Mouse (Mus musculus): Measurements from ENCODE around the gene Prrg2. TPM values are rescaled to one million over a fixed set of nuclear protein-coding genes. Genes with fewer than 3 reads are reported as not detected.

Gene Prrg2
- polyA plus RNA-seq, 1 experiment from 2014 or later = 17.8 TPM

DNA sequence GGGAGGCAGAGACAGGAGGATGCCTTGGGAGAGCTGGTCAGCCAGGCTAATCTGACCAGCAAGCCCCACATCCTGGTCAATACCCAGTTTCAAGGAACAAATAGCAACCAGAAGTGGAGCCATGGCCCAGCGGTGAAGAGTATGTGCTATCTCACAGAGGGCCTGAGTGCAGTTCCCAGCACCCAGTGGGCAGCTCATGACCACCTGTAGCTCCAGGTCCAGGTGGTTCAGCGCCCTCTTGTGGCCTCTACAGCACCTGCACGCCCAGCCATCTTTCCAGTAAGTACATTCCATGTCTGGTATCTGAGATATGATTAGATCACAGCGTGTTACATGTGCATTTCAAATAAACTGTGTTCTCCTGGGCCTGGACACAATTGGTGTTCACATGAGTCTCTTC, 23.6 kb upstream of the Prrg2 start:
- H3K27me3 ChIP-seq = 0 out of 2 replicates have a peak, but pooled peaks cover 1% of the 10 kb centered on the region
- WGBS = 80% methylated on average over 4 of the region's 4 CpGs
- no peak overlapping the region for H3K27ac ChIP-seq (replicated peaks)
- H3K4me3 ChIP-seq = no peak overlapping the region
- H3K4me2 ChIP-seq (replicated peaks) = no peak overlapping the region
- peaks cover 35% of the 10 kb centered on the region for H3K36me3 ChIP-seq
- no peaks in the 10 kb centered on the region for H3K9me3 ChIP-seq
- ATAC-seq (ENCODE audit: low FRiP score, low read depth) = no peak
- no peak overlapping the region for H3K9ac ChIP-seq (replicated peaks)
- H3K4me1 ChIP-seq = peaks cover 2% of the 10 kb centered on the region

- Histone ChIP-seq H3K27me3 (no peaks in the 10 kb centered on the region), H3K9me3 (no peaks in the 10 kb centered on the region), H3K27ac (replicated peaks) (no peak overlapping the region; the same call in 1 of the 2 replicates), H3K4me2 (replicated peaks) (no peak overlapping the region), H3K36me3 (peaks cover 33% of the 10 kb centered on the region), H3K9ac (replicated peaks) (no peak overlapping the region), H3K4me3 (no peak overlapping the region), H3K4me1 (no peaks in the 10 kb centered on the region)
- no peak for ATAC-seq (ENCODE audit: low FRiP score, low read depth)
- 83% methylated on average over 22 of the region's 22 CpGs for WGBS
These were observed 20.9 kb upstream of the Prrg2 start for GRCm38 (mm10) chr7:45083300-45083890.

DNA sequence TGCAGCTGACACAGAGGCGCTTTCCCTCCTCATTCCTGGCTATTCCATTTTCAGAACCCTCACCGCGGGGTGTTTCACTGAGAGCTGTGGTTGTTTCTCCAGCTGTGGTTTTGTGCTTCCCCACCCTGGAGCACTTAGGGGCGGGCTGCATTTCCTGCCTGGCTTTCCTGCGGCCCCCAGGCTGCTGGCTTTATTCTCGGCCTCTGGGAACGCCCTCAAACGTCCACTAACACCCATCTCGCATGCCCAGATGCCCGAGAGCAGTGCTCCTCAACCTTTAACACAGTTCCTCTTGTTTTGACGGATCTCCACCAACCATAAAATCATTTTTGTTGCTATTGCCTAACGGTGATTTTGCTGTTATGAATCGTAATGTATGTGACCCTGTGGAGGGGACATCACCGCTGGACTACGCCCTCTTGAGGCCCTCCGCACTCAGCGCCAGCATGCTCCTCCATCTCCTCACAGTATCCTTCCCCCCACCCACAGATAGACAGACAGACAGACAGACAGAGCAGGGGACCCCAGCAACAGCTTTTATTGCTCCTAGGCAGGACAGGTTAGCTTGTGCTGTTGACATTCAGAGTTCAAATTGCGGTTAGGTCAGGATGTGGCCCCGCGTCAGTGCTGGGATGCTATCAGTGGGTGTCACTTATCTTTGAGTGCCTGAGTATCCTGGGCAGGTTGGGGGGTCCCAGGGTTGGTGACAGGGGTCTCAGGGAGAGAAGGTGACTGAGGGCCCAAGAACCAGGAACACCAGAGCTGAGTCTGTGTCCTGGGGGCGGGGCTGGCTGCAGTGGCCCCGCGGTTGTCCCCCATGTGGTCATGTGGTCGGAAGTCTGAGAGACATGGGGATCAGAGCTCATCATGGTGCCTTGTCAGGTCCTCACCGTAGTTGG, 20.2 kb upstream of the Prrg2 start:
- Histone ChIP-seq H3K36me3 (peaks cover 34% of the 10 kb centered on the region), H3K4me1 (no peaks in the 10 kb centered on the region), H3K4me2 (replicated peaks) (no peak overlapping the region), H3K27ac (replicated peaks) (no peak overlapping the region; the same call in 1 of the 2 replicates), H3K9ac (replicated peaks) (no peak overlapping the region), H3K9me3 (no peaks in the 10 kb centered on the region), H3K4me3 (no peak overlapping the region), H3K27me3 (no peaks in the 10 kb centered on the region)
- ATAC-seq (ENCODE audit: low FRiP score, low read depth) = no peak
- 76% methylated on average over 25 of the region's 25 CpGs for WGBS

DNA sequence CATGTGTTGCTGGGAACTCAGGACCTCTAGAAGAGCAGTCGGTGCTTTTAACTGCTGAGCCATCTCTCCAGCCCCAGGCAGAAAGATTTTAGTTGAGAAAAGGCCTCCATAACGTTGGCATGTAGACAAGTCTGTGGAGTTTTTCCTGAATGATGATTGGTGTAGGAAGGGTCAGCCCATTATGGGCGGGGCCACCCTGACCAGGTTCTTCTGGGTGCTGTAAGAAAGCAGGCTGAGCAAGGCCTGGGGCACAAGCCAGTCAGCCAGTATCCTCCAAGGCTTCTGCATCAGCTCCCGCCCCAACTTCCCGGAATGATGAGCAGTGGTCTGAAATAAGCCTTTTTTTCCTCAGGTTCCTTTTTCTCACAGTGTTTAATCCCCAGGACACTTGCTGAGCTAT, 18.5 kb upstream of the Prrg2 start:
- Histone ChIP-seq H3K9me3 (no peaks in the 10 kb centered on the region), H3K27ac (replicated peaks) (no peak overlapping the region), H3K9ac (replicated peaks) (no peak overlapping the region), H3K4me1 (no peaks in the 10 kb centered on the region), H3K4me3 (no peak overlapping the region), H3K36me3 (peaks cover 39% of the 10 kb centered on the region), H3K27me3 (no peaks in the 10 kb centered on the region), H3K4me2 (replicated peaks) (no peak overlapping the region)
- ATAC-seq (ENCODE audit: low FRiP score, low read depth) = no peak
- 44% methylated on average over 5 of the region's 5 CpGs for WGBS

GRCm38 (mm10) chr7:45079856-45080255, 17.4 kb upstream of the Prrg2 start:
- peaks cover 44% of the 10 kb centered on the region for H3K36me3 ChIP-seq
- no peak overlapping the region for H3K4me3 ChIP-seq

DNA sequence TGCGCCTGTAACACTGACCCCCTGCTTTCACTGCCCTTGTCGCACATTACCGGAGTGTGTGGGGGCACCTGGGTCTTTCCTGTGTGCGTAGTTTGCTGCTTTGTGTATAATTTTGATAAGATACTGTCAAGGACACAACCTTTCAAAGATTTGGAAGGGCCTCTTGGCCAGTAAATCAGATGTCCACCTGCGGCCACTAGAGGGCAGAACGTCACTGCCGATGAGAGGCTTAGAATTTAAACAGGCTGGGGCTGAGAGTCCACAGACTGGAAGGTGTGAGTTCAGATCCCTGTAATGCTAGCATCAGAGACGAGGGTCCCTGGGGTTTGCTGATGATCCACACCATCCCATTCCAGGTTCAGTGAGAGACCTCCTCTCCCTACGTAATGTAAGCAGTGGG, 16.0 kb upstream of the Prrg2 start:
- no peaks in the 10 kb centered on the region for H3K27me3 ChIP-seq
- H3K36me3 ChIP-seq = peaks cover 44% of the 10 kb centered on the region
- 40% methylated on average over 9 of the region's 9 CpGs for WGBS
- H3K4me2 ChIP-seq (replicated peaks) = no peak overlapping the region
- H3K4me1 ChIP-seq = no peaks in the 10 kb centered on the region
- no peak overlapping the region for H3K4me3 ChIP-seq
- H3K27ac ChIP-seq (replicated peaks) = no peak overlapping the region
- no peaks in the 10 kb centered on the region for H3K9me3 ChIP-seq
- ATAC-seq (ENCODE audit: low FRiP score, low read depth) = 0 out of 2 replicates have a peak, but pooled peaks have one; percentile 16
- H3K9ac ChIP-seq (replicated peaks) = no peak overlapping the region

More at GRCm38 (mm10) chr7:45079856-45080255, 17.4 kb upstream of the Prrg2 start:
- H3K27me3 ChIP-seq = no peaks in the 10 kb centered on the region
- under 1% methylated on average over 10 of the region's 10 CpGs for WGBS
- H3K9me3 ChIP-seq = no peaks in the 10 kb centered on the region
- H3K4me2 ChIP-seq (replicated peaks) = no peak overlapping the region
- H3K27ac ChIP-seq (replicated peaks) = no peak overlapping the region
- ATAC-seq (ENCODE audit: low FRiP score, low read depth) = peak; percentile 42
- H3K9ac ChIP-seq (replicated peaks) = no peak overlapping the region
- H3K4me1 ChIP-seq = no peaks in the 10 kb centered on the region

DNA sequence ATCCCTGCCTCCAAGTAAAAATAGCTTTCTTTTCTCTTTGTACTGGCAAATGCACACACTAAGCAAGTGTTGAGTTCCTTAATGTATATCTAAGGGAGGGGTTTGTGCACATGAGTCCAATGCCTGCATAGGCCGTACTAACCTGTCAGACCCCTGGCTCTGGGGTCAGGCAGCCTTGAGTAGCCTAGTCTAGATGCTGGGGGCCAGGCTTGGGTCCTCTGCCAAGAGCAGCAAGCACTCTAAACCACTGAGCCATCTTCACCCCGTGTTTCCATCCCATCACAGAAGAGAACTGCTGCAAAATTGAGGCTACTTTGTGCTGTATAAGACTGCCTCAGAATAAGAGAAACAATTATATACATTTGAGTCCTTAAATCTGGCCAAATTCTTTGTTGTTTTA, 15.4 kb upstream of the Prrg2 start:
- 95% methylated on average over 2 of the region's 2 CpGs for WGBS

DNA sequence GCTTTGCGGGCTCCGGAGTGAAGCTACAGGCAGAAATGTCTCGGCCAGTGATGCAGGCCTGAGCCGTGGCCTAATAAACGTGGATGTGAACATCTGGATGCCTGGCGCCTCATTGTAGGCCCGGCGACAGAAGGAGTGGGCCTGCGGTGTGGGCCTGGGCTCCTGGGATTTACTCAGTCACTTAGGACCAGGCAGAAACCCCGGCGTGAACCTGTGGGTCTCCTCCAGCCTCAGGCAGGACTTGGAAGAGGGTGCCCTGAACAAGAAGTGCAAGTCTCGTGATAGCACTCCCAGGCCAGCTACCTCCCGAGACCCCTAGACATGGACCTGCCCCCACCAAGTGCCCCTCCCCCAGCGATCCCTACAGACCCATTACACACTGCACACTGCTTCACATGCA, 14.8 kb upstream of the Prrg2 start:
- no peak overlapping the region for H3K4me3 ChIP-seq
- no peaks in the 10 kb centered on the region for H3K9me3 ChIP-seq
- 87% methylated on average over 14 of the region's 14 CpGs for WGBS
- no peaks in the 10 kb centered on the region for H3K4me1 ChIP-seq
- H3K9ac ChIP-seq (replicated peaks) = no peak overlapping the region
- ATAC-seq (ENCODE audit: low FRiP score, low read depth) = no peak
- H3K36me3 ChIP-seq = peaks cover 38% of the 10 kb centered on the region
- no peak overlapping the region for H3K4me2 ChIP-seq (replicated peaks)
- H3K27me3 ChIP-seq = no peaks in the 10 kb centered on the region
- H3K27ac ChIP-seq (replicated peaks) = no peak overlapping the region

More for the DNA sequence above, 15.4 kb upstream of the Prrg2 start:
- Histone ChIP-seq H3K4me2 (replicated peaks) (no peak overlapping the region), H3K9ac (replicated peaks) (no peak overlapping the region), H3K36me3 (peaks cover 38% of the 10 kb centered on the region), H3K9me3 (no peaks in the 10 kb centered on the region), H3K4me3 (no peak overlapping the region), H3K27ac (replicated peaks) (no peak overlapping the region), H3K27me3 (no peaks in the 10 kb centered on the region), H3K4me1 (no peaks in the 10 kb centered on the region)
- ATAC-seq (ENCODE audit: low FRiP score, low read depth) = no peak

DNA sequence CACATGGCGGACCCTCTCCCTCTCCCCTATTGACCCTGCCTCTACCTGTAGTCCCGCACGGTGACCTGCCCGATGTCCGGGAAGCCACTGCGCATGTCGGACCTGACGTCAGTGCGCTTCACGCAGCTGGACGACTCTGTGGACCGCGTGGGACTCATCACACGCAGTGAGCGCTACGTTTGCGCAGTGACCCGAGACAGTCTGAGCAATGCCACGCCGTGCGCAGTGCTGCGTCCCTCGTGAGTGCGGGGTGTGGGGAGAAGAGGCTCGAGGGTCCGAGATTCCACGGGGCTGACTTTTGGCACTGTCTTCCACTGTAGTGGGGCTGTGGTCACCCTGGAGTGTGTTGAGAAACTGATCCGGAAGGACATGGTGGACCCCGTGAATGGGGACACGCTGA, 14.0 kb upstream of the Prrg2 start:
- H3K9me3 ChIP-seq = no peaks in the 10 kb centered on the region
- 88% methylated on average over 30 of the region's 30 CpGs for WGBS
- H3K4me2 ChIP-seq (replicated peaks) = no peak overlapping the region
- no peak for ATAC-seq (ENCODE audit: low FRiP score, low read depth)
- no peaks in the 10 kb centered on the region for H3K27me3 ChIP-seq
- H3K36me3 ChIP-seq = peaks cover 38% of the 10 kb centered on the region
- H3K4me3 ChIP-seq = no peak overlapping the region
- no peak overlapping the region for H3K27ac ChIP-seq (replicated peaks)
- H3K4me1 ChIP-seq = no peaks in the 10 kb centered on the region
- no peak overlapping the region for H3K9ac ChIP-seq (replicated peaks)

DNA sequence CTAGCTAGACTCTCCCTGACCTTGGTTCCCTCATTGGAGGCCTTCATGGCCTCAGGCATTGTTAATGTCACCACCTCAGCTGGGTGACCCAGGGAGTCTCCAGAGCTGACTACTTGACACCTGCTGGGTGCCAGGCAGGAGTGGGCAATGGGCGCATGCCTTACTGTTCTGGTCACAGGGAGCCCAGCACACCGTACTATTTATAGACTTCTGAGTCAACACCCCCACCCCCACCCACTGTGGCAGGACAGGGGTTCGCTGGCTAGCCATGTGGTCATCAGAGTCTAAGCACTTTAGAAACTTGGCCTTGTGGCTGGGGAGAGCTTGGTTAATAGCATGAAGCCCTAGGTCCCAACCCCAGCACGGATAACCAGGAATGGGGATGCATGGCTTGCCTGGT, 12.9 kb upstream of the Prrg2 start:
- Histone ChIP-seq H3K9me3 (no peaks in the 10 kb centered on the region), H3K36me3 (peaks cover 38% of the 10 kb centered on the region), H3K27ac (replicated peaks) (no peak overlapping the region), H3K4me2 (replicated peaks) (no peak overlapping the region), H3K4me3 (no peak overlapping the region), H3K9ac (replicated peaks) (no peak overlapping the region), H3K4me1 (no peaks in the 10 kb centered on the region), H3K27me3 (no peaks in the 10 kb centered on the region)
- ATAC-seq (ENCODE audit: low FRiP score, low read depth) = no peak
- 88% methylated on average over 4 of the region's 4 CpGs for WGBS

- Histone ChIP-seq H3K4me1 (no peaks in the 10 kb centered on the region), H3K4me2 (replicated peaks) (no peak overlapping the region), H3K27ac (replicated peaks) (no peak overlapping the region), H3K4me3 (no peak overlapping the region), H3K27me3 (no peaks in the 10 kb centered on the region), H3K9ac (replicated peaks) (no peak overlapping the region), H3K36me3 (peaks cover 38% of the 10 kb centered on the region), H3K9me3 (no peaks in the 10 kb centered on the region)
- 92% methylated on average over 12 of the region's 12 CpGs for WGBS
- no peak for ATAC-seq (ENCODE audit: low FRiP score, low read depth)
These were observed 11.5 kb upstream of the Prrg2 start for GRCm38 (mm10) chr7:45073949-45074348.

DNA sequence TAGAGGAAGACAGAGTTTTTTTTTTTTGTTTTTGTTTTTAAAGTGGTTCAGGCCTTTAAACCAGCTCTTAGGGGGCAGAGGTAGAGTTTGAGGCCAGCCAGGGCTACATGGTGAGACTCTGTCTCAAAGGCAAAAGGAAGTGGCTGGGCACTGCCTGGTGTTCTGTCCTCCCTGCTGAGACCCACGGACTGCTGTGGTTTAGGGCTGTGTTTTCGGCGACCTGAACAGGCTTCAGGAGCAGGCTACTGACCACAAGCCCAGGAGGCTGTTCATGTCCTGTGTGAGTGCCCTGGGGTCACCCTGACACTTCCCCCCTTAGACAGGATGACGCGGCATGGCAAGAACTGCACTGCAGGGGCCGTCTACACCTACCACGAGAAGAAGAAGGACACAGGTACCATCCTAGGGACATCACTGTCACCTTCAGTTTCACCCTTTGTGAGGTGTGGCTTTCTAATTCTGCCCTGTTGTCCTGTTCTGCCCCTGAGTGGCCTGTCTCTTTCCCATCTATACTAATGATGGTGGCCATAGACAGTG, 10.8 kb upstream of the Prrg2 start:
- H3K27ac ChIP-seq (replicated peaks) = no peak overlapping the region
- WGBS = 89% methylated on average over 7 of the region's 7 CpGs
- peaks cover 38% of the 10 kb centered on the region for H3K36me3 ChIP-seq
- ATAC-seq (ENCODE audit: low FRiP score, low read depth) = no peak
- H3K4me2 ChIP-seq (replicated peaks) = no peak overlapping the region
- H3K9ac ChIP-seq (replicated peaks) = no peak overlapping the region; the same call in 1 of the 2 replicates
- no peaks in the 10 kb centered on the region for H3K4me1 ChIP-seq
- H3K9me3 ChIP-seq = no peaks in the 10 kb centered on the region
- no peaks in the 10 kb centered on the region for H3K27me3 ChIP-seq
- no peak overlapping the region for H3K4me3 ChIP-seq
